Mouse (Mus musculus) heart, adult 2 months (tissue): Measurements from ENCODE around the gene Zdhhc25. TPM values are rescaled to one million over a fixed set of nuclear protein-coding genes. Genes with fewer than 3 reads are reported as not detected.

ENCODE experiments used
- DNase-seq, 2 experiments: peaks; one replicate each; pipeline ENCODE4 v3.0.0; 2021
- H3K27ac ChIP-seq: fragments of 200-600 bp; 2 replicates; pipeline ENCODE4 v1.8.1; 2022
- H3K27me3 ChIP-seq: fragments of 200-500 bp; 2 replicates; pipeline ENCODE4 v1.6.1; 2012; ENCODE audit warnings: mild to moderate bottlenecking, low read length, inconsistent platforms, mixed read lengths; ENCODE audit not compliant: control insufficient read depth, insufficient read depth
- H3K36me3 ChIP-seq: fragments of 200-500 bp; 2 replicates; pipeline ENCODE4 v1.6.1; 2012; ENCODE audit warnings: low read length, inconsistent platforms; ENCODE audit not compliant: control insufficient read depth, insufficient read depth
- H3K4me1 ChIP-seq: fragments of 200-500 bp; 2 replicates; pipeline ENCODE4 v1.6.1; 2011; ENCODE audit warnings: low read length; ENCODE audit not compliant: control insufficient read depth, insufficient read depth
- H3K4me3 ChIP-seq: fragments of 200-600 bp; 2 replicates; pipeline ENCODE4 v1.8.1; 2022
- H3K79me2 ChIP-seq: fragments of 200-500 bp; replicated peaks from 2 replicates; pipeline ENCODE4 v1.6.1; 2012; ENCODE audit warnings: mild to moderate bottlenecking, inconsistent platforms, low read length, moderate library complexity, mixed read lengths; ENCODE audit not compliant: control insufficient read depth, insufficient read depth
- H3K9ac ChIP-seq: fragments of 200-500 bp; 2 replicates; pipeline ENCODE4 v1.6.1; 2012; ENCODE audit warnings: low read depth, mild to moderate bottlenecking, control low read depth, inconsistent platforms, low read length, mixed read lengths
- CTCF ChIP-seq: fragments of 200-600 bp; IDR thresholded peaks from 2 replicates; pipeline ENCODE4 v1.8.1; 2022; ENCODE audit warnings: antibody characterized with exemption, mild to moderate bottlenecking, moderate library complexity
- EP300 ChIP-seq: fragments of 200-500 bp; IDR thresholded peaks from 2 replicates; pipeline ENCODE4 v1.6.1; 2011; ENCODE audit warnings: low read depth, low read length, control low read depth; ENCODE audit not compliant: insufficient read depth
- POLR2A ChIP-seq: fragments of 200-500 bp; IDR thresholded peaks from 2 replicates; pipeline ENCODE4 v1.6.1; 2011; ENCODE audit warnings: mild to moderate bottlenecking, low read depth, low read length, control low read depth; ENCODE audit not compliant: insufficient read depth
- WGBS: fragments of 180-500 bp; shearing (Covaris S2); methylation state at CpG from one replicate; pipeline ENCODE4 v1.1.7; 2018; 5-methylcytosine and 5-hydroxymethylcytosine counted together
- intact Hi-C: fragments of 180-260 bp; cut with DNase I; formaldehyde crosslinking; loops from one replicate; pipeline ENCODE4 v1.15.1; 2025
- polyA plus RNA-seq: library from polyadenylated mRNA; depleted of rRNA; stranded (reverse); fragments of >200 nt; gene quantifications from 2 replicates; pipeline ENCODE4 v1.2.3, GENCODE M21; 2012; rRNA removed
- total RNA-seq, 2 experiments: library from RNA; stranded (reverse); gene quantifications; 2 replicates each; pipeline ENCODE4 v1.2.3; 2021

The Zdhhc25 gene
- total and polyA plus RNA-seq, 3 experiments, result 0.10 TPM; not detected in 2

GRCm38 (mm10) chr15:88624874-88625277 is 24.8 kb downstream of the Zdhhc25 start:
- TF ChIP-seq EP300 (no peak), POLR2A (no peak), CTCF (no peak)
- no peaks in the 10 kb centered on the region for H3K4me1 ChIP-seq
- H3K4me3 ChIP-seq, result no peak overlapping the region
- H3K79me2 ChIP-seq, result no peaks in the 10 kb centered on the region
- DNase-seq, result no peak
- no peaks in the 10 kb centered on the region for H3K36me3 ChIP-seq
- peaks cover 2% of the 10 kb centered on the region; the same call in 1 of the 2 replicates for H3K27me3 ChIP-seq
- WGBS, result 71% methylated on average over 6 of the region's 6 CpGs
- intact Hi-C loops, result no loop called here
- no peak overlapping the region for H3K27ac ChIP-seq
- H3K9ac ChIP-seq, result no peak overlapping the region

GRCm38 (mm10) chr15:88625303-88626066 is 25.4 kb downstream of the Zdhhc25 start:
- TF ChIP-seq POLR2A, result no peak
- Histone ChIP-seq H3K27ac (no peak overlapping the region), H3K4me1 (no peaks in the 10 kb centered on the region), H3K4me3 (no peak overlapping the region), H3K36me3 (no peaks in the 10 kb centered on the region), H3K27me3 (peaks cover 2% of the 10 kb centered on the region; the same call in 1 of the 2 replicates), H3K9ac (no peak overlapping the region), H3K79me2 (no peaks in the 10 kb centered on the region)
- intact Hi-C loops, result no loop called here
- DNase-seq, result no peak
- 56% methylated on average over 3 of the region's 3 CpGs for WGBS

- H3K9ac ChIP-seq, result no peak overlapping the region
- DNase-seq, result no peak
- intact Hi-C loops, result no loop called here
- no peaks in the 10 kb centered on the region for H3K79me2 ChIP-seq
- no peak for TF ChIP-seq CTCF
- TF ChIP-seq EP300, result no peak
- TF ChIP-seq POLR2A, result no peak
- H3K4me1 ChIP-seq, result no peaks in the 10 kb centered on the region
- 75% methylated on average over 5 of the region's 5 CpGs for WGBS
- no peak overlapping the region for H3K4me3 ChIP-seq
- H3K27ac ChIP-seq, result no peak overlapping the region
- H3K27me3 ChIP-seq, result peaks cover 2% of the 10 kb centered on the region; the same call in 1 of the 2 replicates
- no peaks in the 10 kb centered on the region for H3K36me3 ChIP-seq
Observed at GRCm38 (mm10) chr15:88626886-88627488, 26.9 kb downstream of the Zdhhc25 start.

GRCm38 (mm10) chr15:88628801-88629356 is 28.8 kb downstream of the Zdhhc25 start:
- Histone ChIP-seq H3K27ac (no peak overlapping the region), H3K27me3 (peaks cover 2% of the 10 kb centered on the region; the same call in 1 of the 2 replicates), H3K4me1 (no peaks in the 10 kb centered on the region), H3K79me2 (no peaks in the 10 kb centered on the region), H3K4me3 (no peak overlapping the region), H3K9ac (no peak overlapping the region), H3K36me3 (no peaks in the 10 kb centered on the region)
- intact Hi-C loops, result no loop called here
- 61% methylated on average over 9 of the region's 9 CpGs for WGBS
- no peak for TF ChIP-seq EP300
- no peak for TF ChIP-seq POLR2A
- no peak for TF ChIP-seq CTCF
- DNase-seq, result no peak

GRCm38 (mm10) chr15:88635205-88635604 is 35.1 kb downstream of the Zdhhc25 start:
- TF ChIP-seq CTCF (0 out of 2 replicates have a peak, but pooled peaks have one; percentile 14), POLR2A (no peak)
- Histone ChIP-seq H3K9ac (no peak overlapping the region), H3K27ac (no peak overlapping the region), H3K4me3 (no peak overlapping the region), H3K27me3 (no peaks in the 10 kb centered on the region), H3K4me1 (no peaks in the 10 kb centered on the region), H3K79me2 (no peaks in the 10 kb centered on the region), H3K36me3 (no peaks in the 10 kb centered on the region)
- DNase-seq, result no peak
- intact Hi-C loops, result no loop called here
- WGBS, result 67% methylated on average over 5 of the region's 5 CpGs

GRCm38 (mm10) chr15:88651019-88651418 is 50.9 kb downstream of the Zdhhc25 start:
- no peak overlapping the region for H3K27ac ChIP-seq
- H3K4me3 ChIP-seq, result no peak overlapping the region
- intact Hi-C loops, result no loop called here
- WGBS, result 24% methylated on average over 13 of the region's 13 CpGs
- H3K4me1 ChIP-seq, result no peaks in the 10 kb centered on the region
- no peaks in the 10 kb centered on the region for H3K36me3 ChIP-seq
- H3K9ac ChIP-seq, result no peak overlapping the region
- H3K27me3 ChIP-seq, result no peaks in the 10 kb centered on the region
- DNase-seq, result peak; percentile 25 to 61
- no peak for TF ChIP-seq POLR2A
- peak; percentile 89 for TF ChIP-seq CTCF
- no peaks in the 10 kb centered on the region for H3K79me2 ChIP-seq

Other genes with a start within 250 kb of the Zdhhc25 start
- 10 to 100 TPM; 28.7 to 31.0 TPM for gene Brd1, start 133.9 kb downstream of the Zdhhc25 start, total RNA-seq
- 7.7 and 9.1 TPM in 2 replicates for gene Brd1, start 133.9 kb downstream of the Zdhhc25 start, polyA plus RNA-seq
- gene Zbed4, start 151.4 kb downstream of the Zdhhc25 start, total RNA-seq, result 1 to 10 TPM; 8.2 to 9.1 TPM
- 3.3 and 6.0 TPM in 2 replicates for gene Zbed4, start 151.4 kb downstream of the Zdhhc25 start, polyA plus RNA-seq
- gene Alg12, start 219.0 kb downstream of the Zdhhc25 start, total RNA-seq, result 1 to 10 TPM; 7.2 to 8.7 TPM
- gene Alg12, start 219.0 kb downstream of the Zdhhc25 start, polyA plus RNA-seq, result 11.0 and 17.5 TPM in 2 replicates
- gene Creld2, start 219.3 kb downstream of the Zdhhc25 start, total RNA-seq, result 10 to 100 TPM; 23.6 to 24.7 TPM
- 13.6 and 19.9 TPM in 2 replicates for gene Creld2, start 219.3 kb downstream of the Zdhhc25 start, polyA plus RNA-seq